Mouse (Mus musculus) embryonic fibroblast, embryonic 13.5 days (primary cell): ENCODE measurements at regions not wholly inside any gene's neighbourhood (a gene's known extent, or its start where the extent isn't known, plus 50 kb on each side); places are given as distances from the start of the nearest gene placed in this dataset.

Source experiments
- CTCF ChIP-seq: IDR thresholded peaks from 2 replicates; pipeline ENCODE4 v1.5.1; 2011; ENCODE audit warnings: mild to moderate bottlenecking, control low read depth, low read length, moderate library complexity, borderline replicate concordance; ENCODE audit not compliant: insufficient read depth
- POLR2A ChIP-seq: IDR thresholded peaks from 2 replicates; pipeline ENCODE4 v1.6.1; 2011; ENCODE audit warnings: low read depth, mild to moderate bottlenecking, control low read depth, low read length, moderate library complexity

DNA sequence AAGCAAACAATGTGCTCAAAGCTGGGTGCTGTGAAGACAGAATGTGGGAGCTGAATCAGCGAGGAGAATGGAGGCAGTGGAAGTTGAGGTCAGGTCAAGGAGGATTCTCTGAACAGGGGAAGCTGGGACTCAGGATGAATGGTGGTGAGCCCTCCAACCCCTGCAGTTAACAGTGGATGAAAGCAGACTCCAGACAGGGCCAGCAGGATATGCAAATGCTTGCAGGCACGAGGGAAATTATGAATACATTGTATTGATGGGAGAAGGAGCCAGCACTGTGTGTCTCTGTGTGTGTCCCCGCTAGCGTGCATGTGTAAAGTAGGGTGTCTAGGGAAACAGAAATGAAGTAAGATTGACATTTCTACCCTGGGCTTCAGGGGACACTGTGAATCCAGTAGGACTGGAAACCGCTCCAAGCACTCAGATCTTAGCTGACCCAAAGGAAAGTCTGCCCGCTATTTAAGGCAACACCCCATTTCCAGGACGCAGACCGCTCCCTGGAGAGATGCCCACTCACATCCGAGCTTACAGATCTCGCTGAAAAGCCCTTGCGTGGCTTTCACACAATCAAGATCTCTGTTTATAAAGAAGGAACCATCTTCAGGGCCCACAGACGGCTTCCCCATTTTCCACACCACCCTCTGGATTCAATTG is 141.7 kb downstream of the Trim33 start:
- TF ChIP-seq POLR2A, result no peak
- TF ChIP-seq CTCF, result no peak
